Mouse (Mus musculus) C2C12 (cell line): ENCODE results near the gene Abhd14b.

Source experiments
- CEBPB ChIP-seq: IDR thresholded peaks from one replicate; pipeline ENCODE4 v1.6.1; 2011; ENCODE audit warnings: low read depth, mild to moderate bottlenecking, control low read depth, moderate library complexity
- CTCF ChIP-seq: IDR thresholded peaks from one replicate; pipeline ENCODE4 v1.5.1; 2011; ENCODE audit not compliant: control insufficient read depth, insufficient read depth, insufficient read length
- FOSL1 ChIP-seq: IDR thresholded peaks from one replicate; pipeline ENCODE4 v1.8.0; 2011; ENCODE audit warnings: mild to moderate bottlenecking, low read length; ENCODE audit not compliant: poor library complexity, insufficient read depth, severe bottlenecking
- MAX ChIP-seq: IDR thresholded peaks from one replicate; pipeline ENCODE4 v1.6.1; 2011; ENCODE audit warnings: mild to moderate bottlenecking, control low read depth
- MYOG ChIP-seq: IDR thresholded peaks from one replicate; pipeline ENCODE4 v1.6.1; 2011; ENCODE audit not compliant: control insufficient read depth, insufficient read length; ENCODE audit errors: extremely low read depth
- USF1 ChIP-seq: IDR thresholded peaks from one replicate; pipeline ENCODE4 v1.6.1; 2011; ENCODE audit warnings: low read depth, mild to moderate bottlenecking, control low read depth, moderate library complexity

- TF ChIP-seq CTCF: no peak
- TF ChIP-seq FOSL1: no peak
- no peak for TF ChIP-seq MYOG
- TF ChIP-seq USF1: peak; percentile 61
- no peak for TF ChIP-seq CEBPB
- TF ChIP-seq MAX: peak; percentile 69
Measured at GRCm38 (mm10) chr9:106454888-106455681, 7.8 kb downstream of the Abhd14b start.
